In genomic region chr11:119933142-119933541, GRCm38 (mm10) we compare ENCODE assay signal across 12 mouse cellular contexts. TPM values are rescaled to one million over a fixed set of nuclear protein-coding genes. Genes with fewer than 3 reads are reported as not detected.
DNase-seq lines count a peak whose midpoint lies in the region; ATAC-seq and TF ChIP-seq lines count a peak whose summit lies in the region.
"Had no signal": no experiment of that assay in that cellular context is flagged by ENCODE, and none has a peak within 500 bp of the region (broad histone marks: within the 10 kb centered on the region; RNA-seq: fewer than 3 reads in every experiment).

No protein-coding gene starts in this region.

- H3K4me1 ChIP-seq in hindbrain, embryonic 13.5 days (replicated peaks): peaks cover 28% of the 10 kb centered on the region
- H3K4me1 ChIP-seq in hindbrain, embryonic 14.5 days (replicated peaks; ENCODE audit: control insufficient read depth, insufficient read depth, low read length): peaks cover 19% of the 10 kb centered on the region
- peaks cover 26 to 84% of the 10 kb centered on the region in 2 experiments for H3K4me1 ChIP-seq in CH12.LX (ENCODE audit: control insufficient read depth in 1 of 2, insufficient read depth in 2 of 2)
- H3K4me1 ChIP-seq in embryonic fibroblast, embryonic 13.5 days (ENCODE audit: control insufficient read depth, insufficient read depth, low read length): peaks cover 23% of the 10 kb centered on the region
- H3K4me1 ChIP-seq in limb, embryonic 14.5 days (ENCODE audit: control insufficient read depth, insufficient read depth, low read length): peaks cover 22% of the 10 kb centered on the region

- dilution Hi-C loops in CH12.LX (cut with MboI; ENCODE audit: extremely low pct_ligation_motif_present, extremely low pct_unique_long_range_greater_than_20kb, low sequenced_read_pairs): no loop called here

- H3K9ac ChIP-seq in hindbrain, embryonic 13.5 days: peak overlapping the region; percentile 30; the same call in 1 of the 2 replicates
- H3K9ac ChIP-seq in hindbrain, embryonic 14.5 days: no peak overlapping the region
- H3K9ac ChIP-seq in CH12.LX (ENCODE audit: insufficient read depth, low read depth): no peak overlapping the region
- no peak overlapping the region for H3K9ac ChIP-seq in limb, embryonic 14.5 days (ENCODE audit: low read depth, low read length, severe bottlenecking)
- H3K9ac ChIP-seq: forebrain, embryonic 13.5 days; kidney, embryonic 15.5 days; lung, embryonic 15.5 days; stomach, embryonic 15.5 days had no signal

- in situ Hi-C loops in CH12.LX (cut with MboI; ENCODE audit: low pct_ligation_motif_present, low pct_unique_long_range_greater_than_20kb, low sequenced_read_pairs): no loop called here

- no peaks in the 10 kb centered on the region for H3K9me3 ChIP-seq in hindbrain, embryonic 13.5 days
- H3K9me3 ChIP-seq in hindbrain, embryonic 14.5 days (ENCODE audit: control insufficient read depth, low read length): 0 out of 2 replicates have a peak, but pooled peaks cover 3% of the 10 kb centered on the region
- peaks cover 8% of the 10 kb centered on the region for H3K9me3 ChIP-seq in CH12.LX (replicated peaks; ENCODE audit: low read length)
- no peaks in the 10 kb centered on the region for H3K9me3 ChIP-seq in limb, embryonic 14.5 days (ENCODE audit: control insufficient read depth, low read length)
- H3K9me3 ChIP-seq: forebrain, embryonic 13.5 days; kidney, embryonic 15.5 days; lung, embryonic 15.5 days; stomach, embryonic 15.5 days had no signal

- TF ChIP-seq POLR2A in CH12.LX (IDR thresholded peaks at IDR 0.05; ENCODE audit: low read depth, low read length): no peak
- TF ChIP-seq POLR2A in embryonic fibroblast, embryonic 13.5 days (IDR thresholded peaks at IDR 0.05; ENCODE audit: low read depth, low read length): peak; percentile 18; the same call in 1 of the 2 replicates
- no peak for TF ChIP-seq POLR2A in limb, embryonic 14.5 days (IDR thresholded peaks at IDR 0.05; ENCODE audit: borderline replicate concordance, extremely low read depth, insufficient read depth, insufficient read length)

- TF ChIP-seq EP300 in CH12.LX (IDR thresholded peaks at IDR 0.05; ENCODE audit: low read length): peak; percentile 21

- no peak for TF ChIP-seq CTCF in CH12.LX (conservative IDR thresholded peaks at IDR 0.05 in 1 of 2, IDR thresholded peaks at IDR 0.05 in 1 of 2; ENCODE audit: low read depth in 2 of 2, low read length in 2 of 2)
- TF ChIP-seq CTCF in embryonic fibroblast, embryonic 13.5 days (IDR thresholded peaks at IDR 0.05; ENCODE audit: borderline replicate concordance, insufficient read depth, low read length): no peak

- no peak overlapping the region for H3K4me2 ChIP-seq in hindbrain, embryonic 13.5 days
- no peak overlapping the region for H3K4me2 ChIP-seq in hindbrain, embryonic 14.5 days (replicated peaks)
- H3K4me2 ChIP-seq in CH12.LX (ENCODE audit: insufficient read depth, low read depth, poor library complexity, severe bottlenecking): no peak overlapping the region
- no peak overlapping the region for H3K4me2 ChIP-seq in limb, embryonic 14.5 days (replicated peaks; ENCODE audit: low read depth, low read length, severe bottlenecking)
- H3K4me2 ChIP-seq: forebrain, embryonic 13.5 days; kidney, embryonic 15.5 days; lung, embryonic 15.5 days; stomach, embryonic 15.5 days had no signal

- intact Hi-C loops in left cerebral cortex, postnatal 10 days (cut with DNase I): no loop called here

- TF ChIP-seq RAD21 in CH12.LX (IDR thresholded peaks at IDR 0.05; ENCODE audit: low read depth, low read length): no peak

- H3K79me2 ChIP-seq in CH12.LX (replicated peaks; ENCODE audit: control insufficient read depth, extremely low read depth, insufficient read depth, poor library complexity, severe bottlenecking): no peaks in the 10 kb centered on the region

- no peak for ATAC-seq in hindbrain, embryonic 13.5 days (ENCODE audit: low FRiP score)
- no peak for ATAC-seq in hindbrain, embryonic 14.5 days (ENCODE audit: low FRiP score)
- no peak for ATAC-seq in limb, embryonic 14.5 days (ENCODE audit: low FRiP score, low read depth)
- ATAC-seq: forebrain, embryonic 13.5 days; midbrain, embryonic 16.5 days had no signal

- WGBS in hindbrain, embryonic 13.5 days: 73% methylated on average over 4 of the region's 4 CpGs
- WGBS in hindbrain, embryonic 14.5 days: 76% methylated on average over 4 of the region's 4 CpGs
- WGBS in limb, embryonic 14.5 days: 54% methylated on average over 4 of the region's 4 CpGs

- H3K27ac ChIP-seq in hindbrain, embryonic 13.5 days: no peak overlapping the region
- H3K27ac ChIP-seq in hindbrain, embryonic 14.5 days: no peak overlapping the region
- H3K27ac ChIP-seq in CH12.LX (ENCODE audit: insufficient read depth, low read depth): no peak overlapping the region
- H3K27ac ChIP-seq in embryonic fibroblast, embryonic 13.5 days (ENCODE audit: insufficient read depth, low read length): peak overlapping the region; percentile 80
- H3K27ac ChIP-seq in limb, embryonic 14.5 days (replicated peaks; ENCODE audit: low read depth, low read length): no peak overlapping the region
- H3K27ac ChIP-seq: forebrain, embryonic 13.5 days; lung, embryonic 15.5 days; stomach, embryonic 15.5 days had no signal

- H3K27me3 ChIP-seq in hindbrain, embryonic 13.5 days: peaks cover 7% of the 10 kb centered on the region; the same call in 1 of the 2 replicates
- H3K27me3 ChIP-seq in hindbrain, embryonic 14.5 days (ENCODE audit: control insufficient read depth, insufficient read depth, low read length): 0 out of 2 replicates have a peak, but pooled peaks cover under 1% of the 10 kb centered on the region
- peaks cover 9% of the 10 kb centered on the region for H3K27me3 ChIP-seq in CH12.LX (replicated peaks)
- H3K27me3 ChIP-seq in limb, embryonic 14.5 days (ENCODE audit: control insufficient read depth, insufficient read depth, low read length): no peaks in the 10 kb centered on the region
- H3K27me3 ChIP-seq: forebrain, embryonic 13.5 days; kidney, embryonic 15.5 days; lung, embryonic 15.5 days; stomach, embryonic 15.5 days had no signal

- no peaks in the 10 kb centered on the region for H3K36me3 ChIP-seq in hindbrain, embryonic 13.5 days
- no peaks in the 10 kb centered on the region for H3K36me3 ChIP-seq in hindbrain, embryonic 14.5 days (replicated peaks; ENCODE audit: control insufficient read depth, insufficient read depth)
- H3K36me3 ChIP-seq in CH12.LX (replicated peaks in 1 of 2; ENCODE audit: control insufficient read depth in 1 of 2, insufficient read depth in 1 of 2, low read length in 1 of 2): no peaks in the 10 kb centered on the region
- 0 out of 2 replicates have a peak, but pooled peaks cover 2% of the 10 kb centered on the region for H3K36me3 ChIP-seq in limb, embryonic 14.5 days (ENCODE audit: control insufficient read depth, insufficient read depth, low read length)
- H3K36me3 ChIP-seq: kidney, embryonic 15.5 days; lung, embryonic 15.5 days; stomach, embryonic 15.5 days had no signal

- no peak for DNase-seq in hindbrain, embryonic 14.5 days (ENCODE audit: low spot score)
- peak; percentile 49 for DNase-seq in CH12.LX (ENCODE audit: extremely low read depth)
- DNase-seq in limb, embryonic 14.5 days (ENCODE audit: low spot score): peak; percentile 44
- no peak for DNase-seq in frontal cortex, postnatal 14 days (ENCODE audit: low spot score in 2 of 2)
- DNase-seq in left cerebral cortex, postnatal 10 days (ENCODE audit: extremely low spot score in 1 of 2, low spot score in 2 of 2): no peak

- no peak overlapping the region for H3K4me3 ChIP-seq in hindbrain, embryonic 13.5 days
- no peak overlapping the region for H3K4me3 ChIP-seq in hindbrain, embryonic 14.5 days (replicated peaks; ENCODE audit: low read length)
- no peak overlapping the region for H3K4me3 ChIP-seq in CH12.LX (replicated peaks in 1 of 3; ENCODE audit: low read depth in 2 of 3, low read length in 2 of 3, poor library complexity in 1 of 3)
- H3K4me3 ChIP-seq in embryonic fibroblast, embryonic 13.5 days (ENCODE audit: insufficient read depth, low read length): no peak overlapping the region
- H3K4me3 ChIP-seq in limb, embryonic 14.5 days (replicated peaks; ENCODE audit: low read length): no peak overlapping the region
- H3K4me3 ChIP-seq: forebrain, embryonic 13.5 days; kidney, embryonic 15.5 days; lung, embryonic 15.5 days; stomach, embryonic 15.5 days had no signal

TF ChIP-seq in CH12.LX, 34 proteins besides CTCF, POLR2A, EP300 and RAD21 (continues in another document):
- no peak for TF ChIP-seq CHD1 (IDR thresholded peaks at IDR 0.05; ENCODE audit: low read depth, low read length)
- no peak for TF ChIP-seq NELFE (IDR thresholded peaks at IDR 0.05; ENCODE audit: low read depth, low read length)
- no peak for TF ChIP-seq MAZ (IDR thresholded peaks at IDR 0.05; ENCODE audit: low read depth, low read length)
- TF ChIP-seq USF2 (conservative IDR thresholded peaks at IDR 0.05; ENCODE audit: low read depth, low read length): no peak
- TF ChIP-seq SMC3 (IDR thresholded peaks at IDR 0.05; ENCODE audit: low read depth, low read length): no peak
- no peak for TF ChIP-seq ZC3H11A (IDR thresholded peaks at IDR 0.05; ENCODE audit: low read depth, low read length)
- TF ChIP-seq E2F4 (IDR thresholded peaks at IDR 0.05; ENCODE audit: insufficient replicate concordance, low read depth, low read length): no peak
- no peak for TF ChIP-seq UBTF (IDR thresholded peaks at IDR 0.05; ENCODE audit: low read depth, low read length)

RNA-seq across cellular contexts. Expression of gene Baiap2, which starts 9.4 kb away (rescaled TPM):
- polyA plus RNA-seq in hindbrain, embryonic 13.5 days (2015; fragmentation: Nextera tagmentation; extraction: Ambion mirVana): 10.0 and 12.3 TPM in 2 replicates
- polyA plus RNA-seq in hindbrain, embryonic 14.5 days (2014; fragmentation: Nextera tagmentation; extraction: Ambion mirVana): 13.7 and 14.4 TPM in 2 replicates
- total RNA-seq in CH12.LX (2012; rRNA removed): 6.7 and 9.9 TPM in 2 replicates
- 3.2 and 3.4 TPM in 2 replicates for total RNA-seq in CH12.LX (2014; rRNA removed)
- polyA plus RNA-seq in CH12.LX (2012; ENCODE audit: insufficient read length, low read depth): 5.6 and 6.1 TPM in 2 replicates
- 27.4 and 29.5 TPM in 2 replicates for polyA plus RNA-seq in embryonic fibroblast, embryonic 13.5 days (2011; ENCODE audit: insufficient read length, low read depth, missing spikeins)
- polyA plus RNA-seq in limb, embryonic 14.5 days (2012; rRNA removed): 29.5 and 36.5 TPM in 2 replicates
- 23.4 and 28.1 TPM in 2 replicates for polyA plus RNA-seq in limb, embryonic 14.5 days (2014; fragmentation: Nextera tagmentation; extraction: Ambion mirVana)
- total RNA-seq in left cerebral cortex, postnatal 10 days (2021): 100 to 1,000 TPM; 116 to 122 TPM

RNA-seq across cellular contexts. Expression of gene Chmp6, which starts 19.9 kb away (rescaled TPM):
- polyA plus RNA-seq in hindbrain, embryonic 13.5 days (2015; fragmentation: Nextera tagmentation; extraction: Ambion mirVana): 100 and 103 TPM in 2 replicates
- polyA plus RNA-seq in hindbrain, embryonic 14.5 days (2014; fragmentation: Nextera tagmentation; extraction: Ambion mirVana): 91.1 and 95.5 TPM in 2 replicates
- total RNA-seq in CH12.LX (2012; rRNA removed): 59.7 and 67.2 TPM in 2 replicates
- 63.2 and 70.6 TPM in 2 replicates for total RNA-seq in CH12.LX (2014; rRNA removed)
- polyA plus RNA-seq in CH12.LX (2012; ENCODE audit: insufficient read length, low read depth): 50.3 and 67.9 TPM in 2 replicates
- 29.5 and 30.3 TPM in 2 replicates for polyA plus RNA-seq in embryonic fibroblast, embryonic 13.5 days (2011; ENCODE audit: insufficient read length, low read depth, missing spikeins)
- 55.8 and 59.4 TPM in 2 replicates for polyA plus RNA-seq in limb, embryonic 14.5 days (2012; rRNA removed)
- 96.0 and 101 TPM in 2 replicates for polyA plus RNA-seq in limb, embryonic 14.5 days (2014; fragmentation: Nextera tagmentation; extraction: Ambion mirVana)
- 10 to 100 TPM; 43.0 to 46.9 TPM for total RNA-seq in left cerebral cortex, postnatal 10 days (2021)

Comparison
In these comparisons a context has a peak if more than half of its experiments do, and no peak if none do; other contexts are left out.
1. DNase-seq: peak in CH12.LX (single experiment) and limb, embryonic 14.5 days (single experiment); none in hindbrain, embryonic 14.5 days (single experiment), frontal cortex, postnatal 14 days (0 of 2) and left cerebral cortex, postnatal 10 days (0 of 2).